Mouse (Mus musculus) cerebellum, adult 11-12 months (tissue): ENCODE results near the gene Dclre1c.
"Not testable (repeated sequence)": the region's sequence is repeated elsewhere in the genome, so short reads cannot be mapped to it uniquely, and the experiment has no call there.

ENCODE experiments used
- DNase-seq: peaks from one replicate; pipeline ENCODE4 v3.0.0; 2022

The Dclre1c gene

GRCm38 (mm10) chr2:3423841-3424578 lies at the start of gene Dclre1c:
Dclre1c (plus strand) TSS chr2:3424131.
- DNase-seq, result peak; percentile 82

- no peak for DNase-seq
These were observed 36.6 kb upstream of the Dclre1c start for GRCm38 (mm10) chr2:3387105-3387860.

GRCm38 (mm10) chr2:3391945-3392344 lies 32.0 kb upstream of the Dclre1c start:
- DNase-seq, result no peak

GRCm38 (mm10) chr2:3397110-3397509 lies 26.8 kb upstream of the Dclre1c start, which contains the start of gene Olah:
Olah (minus strand) TSS chr2:3397210.
- DNase-seq, result not testable (repeated sequence)

GRCm38 (mm10) chr2:3405981-3406380 lies 17.9 kb upstream of the Dclre1c start:
- DNase-seq, result no peak

- no peak for DNase-seq
These were observed 16.2 kb upstream of the Dclre1c start for GRCm38 (mm10) chr2:3407756-3408155.

GRCm38 (mm10) chr2:3414241-3414640 lies 9.7 kb upstream of the Dclre1c start:
- no peak for DNase-seq

- no peak for DNase-seq
These were observed 8.3 kb upstream of the Dclre1c start for GRCm38 (mm10) chr2:3415676-3416075.

- peak; percentile 87 for DNase-seq
These were observed 5.0 kb upstream of the Dclre1c start for GRCm38 (mm10) chr2:3418883-3419431.

GRCm38 (mm10) chr2:3420157-3420556 lies 3.8 kb upstream of the Dclre1c start:
- DNase-seq, result no peak

- no peak for DNase-seq
These were observed 1.4 kb upstream of the Dclre1c start, which contains the start of gene Meig1 for GRCm38 (mm10) chr2:3422548-3422947. Meig1 (minus strand) TSS chr2:3422648.

- DNase-seq, result no peak
These were observed 614 bp downstream of the Dclre1c start for GRCm38 (mm10) chr2:3424579-3424910.

- DNase-seq, result no peak
These were observed 7.0 kb downstream of the Dclre1c start for GRCm38 (mm10) chr2:3430956-3431355.

GRCm38 (mm10) chr2:3435369-3436061 lies 11.6 kb downstream of the Dclre1c start:
- DNase-seq, result no peak

GRCm38 (mm10) chr2:3437956-3438355 lies 14.0 kb downstream of the Dclre1c start:
- no peak for DNase-seq

- no peak for DNase-seq
These were observed 20.3 kb downstream of the Dclre1c start for GRCm38 (mm10) chr2:3444206-3444605.

GRCm38 (mm10) chr2:3445984-3446383 lies 22.1 kb downstream of the Dclre1c start:
- DNase-seq, result no peak

GRCm38 (mm10) chr2:3449431-3449830 lies 25.5 kb downstream of the Dclre1c start:
- DNase-seq, result no peak

- DNase-seq, result no peak
These were observed 29.2 kb downstream of the Dclre1c start for GRCm38 (mm10) chr2:3453096-3453495.

GRCm38 (mm10) chr2:3456590-3456989 lies 32.7 kb downstream of the Dclre1c start:
- DNase-seq, result no peak

GRCm38 (mm10) chr2:3473891-3474290 lies 50.0 kb downstream of the Dclre1c start:
- DNase-seq, result no peak

GRCm38 (mm10) chr2:3474361-3474805 lies 50.5 kb downstream of the Dclre1c start:
- DNase-seq, result peak; percentile 70

GRCm38 (mm10) chr2:3474861-3475283 lies 50.9 kb downstream of the Dclre1c start, which contains the start of gene Suv39h2:
Suv39h2 (minus strand) TSS chr2:3475031.
- DNase-seq, result peak; percentile 95
